ENCODE assay signal across 8 mouse cellular contexts in genomic region chr14:55671833-55672740, GRCm38 (mm10). TPM values are rescaled to one million over a fixed set of nuclear protein-coding genes. Genes with fewer than 3 reads are reported as not detected.
DNase-seq lines count a peak whose midpoint lies in the region; ATAC-seq lines count a peak whose summit lies in the region.

Gene Gmpr2, plus strand, starts transcription at chr14:55671941.
Gene Nedd8, minus strand, starts transcription at chr14:55672124.

- peak; percentile 94 for DNase-seq in adipocyte (ENCODE audit: low spot score)
- DNase-seq in embryo, embryonic 10 days (ENCODE audit: low spot score) = peak; percentile 98
- DNase-seq in gastrocnemius, postnatal 10 days = peak; percentile 65
- DNase-seq in induced T-regulatory cell, adult 2 months (ENCODE audit: low read depth) = peak; percentile 97
- peak; percentile 92 to 96 for DNase-seq in left cerebral cortex, adult 9 months (ENCODE audit: low spot score in 2 of 2)
- peak; percentile 84 for DNase-seq in right cerebral cortex, postnatal 14 days
- peak; percentile 87 to 90 for DNase-seq in urinary bladder, postnatal 36 days (ENCODE audit: low spot score in 2 of 2)

- peak; percentile 98 for ATAC-seq in megakaryocyte progenitor cell, adult 5-6 weeks (replicated peaks; ENCODE audit: poor library complexity)

RNA-seq across cellular contexts. Expression of gene Gmpr2, which starts in this region (rescaled TPM):
- 1 to 10 TPM; 5.9 to 8.6 TPM for total RNA-seq in gastrocnemius, postnatal 10 days (2021)
- total RNA-seq in megakaryocyte progenitor cell, adult 5-6 weeks (2015) = 29.4 and 36.0 TPM in 2 replicates
- total RNA-seq in megakaryocyte progenitor cell, adult 5-6 weeks (2017) = 38.1 and 39.5 TPM in 2 replicates

RNA-seq across cellular contexts. Expression of gene Nedd8, which starts in this region (rescaled TPM):
- 100 to 1,000 TPM; 242 to 253 TPM for total RNA-seq in gastrocnemius, postnatal 10 days (2021)
- total RNA-seq in megakaryocyte progenitor cell, adult 5-6 weeks (2015) = 491 and 506 TPM in 2 replicates
- 258 and 288 TPM in 2 replicates for total RNA-seq in megakaryocyte progenitor cell, adult 5-6 weeks (2017)

Comparison
In these comparisons a context has a peak if more than half of its experiments do, and no peak if none do; other contexts are left out.
1. Peak in every context shown above with its lines: DNase-seq and ATAC-seq.